Mouse (Mus musculus) splenic B cell, adult 2 months (primary cell): ENCODE measurements around the gene Pdcl3.

ENCODE experiments used
- DNase-seq: peaks from one replicate; pipeline ENCODE4 v3.0.0-alpha.2; 2011; ENCODE audit warnings: low read depth, low spot score
- H3K27me3 ChIP-seq: 2 replicates; pipeline ENCODE4 v1.6.1; 2012; ENCODE audit warnings: mild to moderate bottlenecking, low read length, moderate library complexity, mixed read lengths; ENCODE audit not compliant: control insufficient read depth, poor library complexity, insufficient read depth, severe bottlenecking
- H3K36me3 ChIP-seq: 2 replicates; pipeline ENCODE4 v1.6.1; 2012; ENCODE audit warnings: mild to moderate bottlenecking, low read length, moderate library complexity, mixed read lengths; ENCODE audit not compliant: control insufficient read depth, poor library complexity, insufficient read depth, severe bottlenecking

Pdcl3 gene

GRCm38 (mm10) chr1:38985308-38985707, at the start of gene Pdcl3:
Pdcl3 (plus strand) TSS chr1:38985608.
- H3K36me3 ChIP-seq = no peaks in the 10 kb centered on the region
- no peak for DNase-seq

DNA sequence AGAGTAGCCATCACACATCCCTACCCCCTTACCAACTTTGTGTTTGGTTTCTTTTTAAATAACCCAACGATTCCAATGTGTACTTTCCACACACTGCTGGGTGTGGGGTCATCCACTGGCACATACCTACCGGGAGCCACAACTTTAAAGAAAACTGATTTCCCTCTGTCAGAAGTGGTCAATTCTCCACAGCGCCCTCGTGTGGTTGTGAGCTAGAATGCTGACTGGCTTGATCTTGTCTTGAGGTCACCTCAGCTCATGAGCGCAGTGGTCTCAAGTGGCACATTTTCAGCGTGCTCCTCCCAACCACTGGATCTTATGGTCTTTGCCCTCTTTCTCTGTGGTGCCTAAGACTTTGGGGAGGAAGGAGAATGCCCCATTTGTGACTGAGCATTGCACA, 48.6 kb upstream of the Pdcl3 start:
- Histone ChIP-seq H3K36me3 (no peaks in the 10 kb centered on the region), H3K27me3 (no peaks in the 10 kb centered on the region)
- peak; percentile 81 for DNase-seq

More at GRCm38 (mm10) chr1:38985308-38985707, at the start of gene Pdcl3:
- H3K27me3 ChIP-seq = no peaks in the 10 kb centered on the region

DNA sequence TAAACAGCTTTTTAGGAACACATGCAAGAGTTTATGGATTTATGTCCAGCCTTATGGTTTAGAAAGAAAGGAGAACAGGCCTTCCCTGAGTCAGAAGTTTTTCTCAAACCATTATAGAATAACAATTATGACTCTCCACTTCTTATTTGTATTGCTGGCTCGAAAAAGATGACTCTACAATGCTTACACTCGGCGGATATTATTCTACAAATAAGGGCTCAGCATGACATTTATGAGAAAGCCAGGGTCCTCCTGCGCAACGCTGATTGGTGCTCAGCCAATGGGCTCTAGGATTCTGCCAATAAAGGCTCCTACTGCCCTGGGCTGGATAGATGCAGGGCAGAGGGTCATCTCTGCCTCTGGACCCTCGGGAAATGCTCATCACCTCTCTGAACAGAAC, 46.6 kb upstream of the Pdcl3 start, which contains the start of gene Nms:
TSS of gene Nms (plus strand) at position 301 of the 400 bp plus-strand sequence.
- Histone ChIP-seq H3K36me3 (no peaks in the 10 kb centered on the region), H3K27me3 (no peaks in the 10 kb centered on the region)
- DNase-seq = no peak

- peak; percentile 14 for DNase-seq
- Histone ChIP-seq H3K27me3 (no peaks in the 10 kb centered on the region), H3K36me3 (no peaks in the 10 kb centered on the region)
These were observed 45.8 kb upstream of the Pdcl3 start for GRCm38 (mm10) chr1:38939608-38940007.

DNA sequence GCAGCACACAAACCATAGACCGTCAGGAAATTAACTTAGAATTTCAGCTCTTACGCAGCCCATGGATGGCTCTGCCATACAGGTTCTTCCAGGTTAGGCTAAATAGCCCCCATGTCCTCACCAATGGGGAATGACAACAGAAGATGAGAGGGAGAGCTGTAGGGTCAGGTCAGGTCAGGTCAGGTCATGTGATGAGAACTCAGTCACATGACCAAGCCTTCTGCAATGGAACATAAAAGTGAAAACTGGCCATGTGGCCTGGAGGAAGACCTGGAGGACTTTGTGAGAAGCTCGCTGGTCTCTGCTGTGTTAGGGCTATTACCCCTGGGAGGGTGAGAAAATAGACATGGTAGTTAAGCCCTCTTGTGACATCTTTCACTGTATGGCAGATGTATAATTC, 29.0 kb upstream of the Pdcl3 start:
- no peak for DNase-seq
- H3K27me3 ChIP-seq = no peaks in the 10 kb centered on the region
- no peaks in the 10 kb centered on the region for H3K36me3 ChIP-seq

DNA sequence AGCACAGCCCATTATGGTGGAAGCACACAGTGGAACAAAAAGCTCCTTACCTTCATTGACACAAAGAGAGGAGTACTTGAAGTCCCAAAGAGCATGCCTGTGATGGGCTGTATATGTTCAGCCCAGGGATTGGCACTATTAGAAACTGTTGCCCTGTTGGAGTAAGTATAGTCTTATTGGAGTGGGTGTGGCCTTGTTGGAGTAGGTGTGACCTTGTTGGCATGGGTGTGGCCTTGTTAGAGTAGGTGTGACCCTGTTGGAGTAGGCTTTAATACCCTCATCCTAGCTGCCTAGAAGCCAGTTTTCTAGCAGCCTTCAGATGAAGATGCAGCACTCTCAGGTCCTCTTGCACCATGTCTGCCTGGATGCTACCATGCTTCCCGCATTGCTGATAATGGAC, 16.3 kb upstream of the Pdcl3 start:
- H3K36me3 ChIP-seq = no peaks in the 10 kb centered on the region
- H3K27me3 ChIP-seq = no peaks in the 10 kb centered on the region
- no peak for DNase-seq

- Histone ChIP-seq H3K36me3 (no peaks in the 10 kb centered on the region), H3K27me3 (no peaks in the 10 kb centered on the region)
- DNase-seq = no peak
These were observed 13.7 kb upstream of the Pdcl3 start for GRCm38 (mm10) chr1:38971712-38972111.

DNA sequence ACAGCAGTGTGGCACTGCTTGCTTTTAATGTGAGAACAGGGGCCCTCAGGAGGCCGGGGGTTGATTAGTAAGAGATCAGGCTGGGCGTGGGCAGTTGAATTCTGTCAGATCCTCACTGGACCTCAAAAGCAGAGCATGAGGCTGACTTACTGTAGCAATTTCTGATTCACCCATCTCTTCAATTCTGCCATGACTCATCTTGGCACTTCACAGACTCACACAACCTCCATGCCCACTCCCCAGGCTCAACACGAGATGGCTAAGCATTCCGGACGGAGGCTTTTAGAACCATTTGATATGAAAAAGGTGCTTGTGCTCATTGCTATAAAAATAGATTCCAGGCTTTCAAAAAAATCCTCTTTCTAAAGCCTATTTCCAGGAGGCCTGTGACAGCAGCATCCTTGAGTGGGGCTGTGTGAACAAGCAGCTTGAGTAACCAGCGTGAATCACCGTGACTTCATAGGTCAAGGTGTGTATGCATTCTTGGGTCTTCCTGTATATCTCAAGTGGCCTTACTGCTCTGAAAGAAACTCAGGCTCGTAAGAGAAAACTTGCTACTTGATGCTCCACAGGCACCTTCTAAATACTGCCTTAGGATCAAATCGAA, 12.3 kb upstream of the Pdcl3 start:
- no peaks in the 10 kb centered on the region for H3K27me3 ChIP-seq
- no peaks in the 10 kb centered on the region for H3K36me3 ChIP-seq
- DNase-seq = no peak

DNA sequence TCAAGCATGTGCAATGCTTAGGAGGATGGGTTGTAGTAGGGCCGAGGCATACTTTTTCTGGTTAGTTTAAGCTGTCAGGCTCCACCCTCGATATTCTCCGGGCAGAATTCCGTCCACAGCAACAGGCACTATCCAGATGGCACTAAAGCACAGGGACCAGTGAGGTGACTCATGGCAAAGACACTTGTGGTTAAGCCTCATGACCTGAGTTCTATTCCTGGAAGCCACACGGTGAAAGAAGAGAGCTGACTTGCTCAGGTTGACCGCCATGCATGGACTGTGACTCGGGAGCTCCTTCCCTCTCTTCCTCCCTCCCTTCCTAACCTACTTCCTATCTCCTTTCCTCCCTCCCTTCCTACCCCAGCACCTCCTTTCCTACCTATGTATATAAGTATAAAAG, 5.5 kb upstream of the Pdcl3 start:
- no peaks in the 10 kb centered on the region for H3K36me3 ChIP-seq
- H3K27me3 ChIP-seq = no peaks in the 10 kb centered on the region; the same call in 1 of the 2 replicates
- no peak for DNase-seq

DNA sequence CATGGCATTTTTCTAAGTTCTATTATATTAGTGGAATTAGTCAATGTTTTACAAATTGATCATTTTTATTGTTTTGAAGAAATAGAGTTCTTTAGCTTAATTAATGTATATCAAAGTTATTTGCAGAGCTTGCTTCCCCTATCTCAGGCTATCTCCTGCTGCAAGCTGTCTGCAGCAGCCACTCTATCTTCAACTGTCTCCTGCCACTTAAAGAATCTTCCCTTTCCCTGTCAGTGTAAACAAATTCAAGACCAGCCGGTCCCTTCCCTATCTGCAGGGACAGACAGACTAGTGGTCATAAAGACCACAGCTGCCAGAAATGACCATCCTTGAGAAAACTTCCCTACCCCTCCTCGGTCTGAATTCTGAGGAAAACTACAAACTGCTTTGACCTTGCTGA, 1.5 kb upstream of the Pdcl3 start:
- H3K27me3 ChIP-seq = no peaks in the 10 kb centered on the region
- DNase-seq = no peak
- no peaks in the 10 kb centered on the region for H3K36me3 ChIP-seq

DNA sequence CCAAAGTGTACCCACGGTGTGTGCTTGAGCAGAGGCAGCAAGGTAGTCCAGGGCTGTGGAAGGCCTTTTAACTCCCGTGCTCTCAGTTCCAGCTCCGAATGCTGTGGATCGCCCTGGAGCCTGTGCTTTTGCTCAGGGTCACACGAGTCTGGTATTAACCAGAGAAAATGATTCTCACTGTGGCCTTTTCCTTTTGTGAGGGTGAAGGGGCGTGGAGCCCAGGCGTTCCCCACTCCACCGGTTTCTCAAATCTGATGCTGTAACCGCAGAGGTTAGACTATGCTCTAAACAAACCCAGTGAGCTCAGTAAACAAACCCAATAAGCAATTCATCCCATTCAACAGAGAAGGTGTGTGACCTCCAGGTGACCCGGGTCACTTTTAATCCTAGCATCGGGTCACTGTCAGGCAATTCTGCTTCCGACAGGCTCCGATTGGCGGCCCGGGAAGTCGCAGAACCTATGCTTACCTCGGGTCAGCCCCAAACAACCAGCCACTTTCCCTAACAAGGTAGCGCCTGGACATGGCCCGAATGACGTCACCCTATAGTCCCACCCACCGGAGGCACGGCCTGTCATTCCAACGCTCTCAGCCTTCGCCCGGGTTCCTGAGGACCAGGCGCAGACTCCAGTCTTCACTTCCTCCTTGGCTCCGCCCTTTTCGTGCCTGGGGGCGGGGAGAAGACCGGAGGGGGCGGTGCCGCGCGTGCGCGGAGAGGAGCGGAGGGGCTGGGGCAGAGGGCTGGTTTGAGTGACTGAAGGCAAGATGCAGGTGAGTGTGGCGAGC, 1.9 kb downstream of the Pdcl3 start:
- peak; percentile 95 for DNase-seq

GRCm38 (mm10) chr1:38987865-38988211, 2.4 kb downstream of the Pdcl3 start:
- no peaks in the 10 kb centered on the region; the same call in 1 of the 2 replicates for H3K36me3 ChIP-seq
- H3K27me3 ChIP-seq = no peaks in the 10 kb centered on the region
- no peak for DNase-seq

More for the DNA sequence above, 1.9 kb downstream of the Pdcl3 start:
- no peaks in the 10 kb centered on the region for H3K27me3 ChIP-seq
- no peaks in the 10 kb centered on the region; the same call in 1 of the 2 replicates for H3K36me3 ChIP-seq

GRCm38 (mm10) chr1:38988357-38988756, 2.9 kb downstream of the Pdcl3 start:
- no peaks in the 10 kb centered on the region; the same call in 1 of the 2 replicates for H3K36me3 ChIP-seq
- DNase-seq = no peak

GRCm38 (mm10) chr1:38992365-38992764, 7.0 kb downstream of the Pdcl3 start:
- DNase-seq = no peak
- Histone ChIP-seq H3K36me3 (peaks cover 14% of the 10 kb centered on the region), H3K27me3 (no peaks in the 10 kb centered on the region)

More at GRCm38 (mm10) chr1:38988357-38988756, 2.9 kb downstream of the Pdcl3 start:
- H3K27me3 ChIP-seq = no peaks in the 10 kb centered on the region

DNA sequence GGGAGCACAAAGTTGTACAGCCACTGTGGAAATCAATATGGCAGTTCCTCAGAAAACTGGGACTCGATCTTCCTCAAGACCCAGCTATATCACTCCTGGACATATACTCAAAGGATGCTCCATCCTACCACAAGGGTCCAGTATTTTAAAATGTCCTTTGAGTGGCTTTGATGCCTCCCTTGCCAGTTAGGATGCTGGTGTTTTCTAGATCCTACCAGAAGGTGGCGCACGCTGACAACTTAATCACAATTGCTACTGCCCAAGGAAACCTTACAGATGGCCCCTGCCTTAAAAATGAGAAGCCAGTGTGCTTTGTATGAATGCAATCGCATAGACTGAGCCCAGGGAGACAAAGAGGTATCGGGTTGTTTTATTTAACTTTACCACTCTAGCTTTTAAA, 15.7 kb downstream of the Pdcl3 start:
- H3K27me3 ChIP-seq = no peaks in the 10 kb centered on the region

More for the DNA sequence above, 15.7 kb downstream of the Pdcl3 start:
- peak; percentile 78 for DNase-seq
- H3K36me3 ChIP-seq = 0 out of 2 replicates have a peak, but pooled peaks cover 3% of the 10 kb centered on the region
